Mouse (Mus musculus) kidney, postnatal 4 days (tissue): ENCODE results near the gene Prr11.
"Not testable (repeated sequence)": the region's sequence is repeated elsewhere in the genome, so short reads cannot be mapped to it uniquely, and the experiment has no call there.

ENCODE experiments used
- DNase-seq, 2 experiments: peaks; one replicate each; pipeline ENCODE4 v3.0.0; 2021; ENCODE audit warnings: mixed read lengths in 2 of 2

Gene Prr11

GRCm38 (mm10) chr11:87108409-87108754, at the start of gene Prr11:
Gene Prr11 (minus strand): TSS chr11:87108708.
- no peak for DNase-seq

GRCm38 (mm10) chr11:87158012-87158411, 49.5 kb upstream of the Prr11 start:
- DNase-seq, result no peak

GRCm38 (mm10) chr11:87136233-87136632, 27.7 kb upstream of the Prr11 start:
- no peak for DNase-seq

- DNase-seq, result peak; percentile 84 to 92
Observed at GRCm38 (mm10) chr11:87126824-87127816, 18.6 kb upstream of the Prr11 start, which contains the start of gene Trim37. Gene Trim37 (plus strand): TSS chr11:87127077.

- no peak for DNase-seq
Observed at GRCm38 (mm10) chr11:87126281-87126823, 17.8 kb upstream of the Prr11 start.

GRCm38 (mm10) chr11:87125562-87125961, 17.1 kb upstream of the Prr11 start:
- DNase-seq, result no peak

- no peak for DNase-seq
Observed at GRCm38 (mm10) chr11:87121864-87122263, 13.4 kb upstream of the Prr11 start.

GRCm38 (mm10) chr11:87110172-87110909, 1.8 kb upstream of the Prr11 start:
- no peak for DNase-seq

GRCm38 (mm10) chr11:87109519-87110171, 1.1 kb upstream of the Prr11 start:
- peak; percentile 47 to 62 for DNase-seq

GRCm38 (mm10) chr11:87108755-87109518, 429 bp upstream of the Prr11 start, which contains the start of gene Ska2:
Gene Ska2 (plus strand): TSS chr11:87109234.
- peak; percentile 96 to 98 for DNase-seq

GRCm38 (mm10) chr11:87087142-87087541, 21.4 kb downstream of the Prr11 start:
- no peak for DNase-seq

GRCm38 (mm10) chr11:87086290-87086984, 22.1 kb downstream of the Prr11 start, which contains the start of gene Smg8:
Gene Smg8 (minus strand): TSS chr11:87086774.
- peak; percentile 84 to 88 for DNase-seq

GRCm38 (mm10) chr11:87085461-87085860, 23.0 kb downstream of the Prr11 start:
- no peak for DNase-seq

- DNase-seq, result no peak
Observed at GRCm38 (mm10) chr11:87083712-87084111, 24.8 kb downstream of the Prr11 start.

- peak; percentile 87 to 93 for DNase-seq
Observed at GRCm38 (mm10) chr11:87073866-87074440, 34.6 kb downstream of the Prr11 start, which contains the start of gene Gdpd1. Gene Gdpd1 (minus strand): TSS chr11:87074062.

GRCm38 (mm10) chr11:87073343-87073865, 35.1 kb downstream of the Prr11 start:
- peak; percentile 73 to 81 for DNase-seq

- no peak for DNase-seq
Observed at GRCm38 (mm10) chr11:87062087-87062486, 46.4 kb downstream of the Prr11 start.

GRCm38 (mm10) chr11:87060410-87060809, 48.1 kb downstream of the Prr11 start:
- DNase-seq, result no peak

- no peak for DNase-seq
Observed at GRCm38 (mm10) chr11:87056286-87056685, 52.2 kb downstream of the Prr11 start.

- not testable (repeated sequence) for DNase-seq
Observed at GRCm38 (mm10) chr11:87048900-87049299, 59.6 kb downstream of the Prr11 start.
